8 mouse cellular contexts compared by ENCODE assay signal in the genomic region with DNA sequence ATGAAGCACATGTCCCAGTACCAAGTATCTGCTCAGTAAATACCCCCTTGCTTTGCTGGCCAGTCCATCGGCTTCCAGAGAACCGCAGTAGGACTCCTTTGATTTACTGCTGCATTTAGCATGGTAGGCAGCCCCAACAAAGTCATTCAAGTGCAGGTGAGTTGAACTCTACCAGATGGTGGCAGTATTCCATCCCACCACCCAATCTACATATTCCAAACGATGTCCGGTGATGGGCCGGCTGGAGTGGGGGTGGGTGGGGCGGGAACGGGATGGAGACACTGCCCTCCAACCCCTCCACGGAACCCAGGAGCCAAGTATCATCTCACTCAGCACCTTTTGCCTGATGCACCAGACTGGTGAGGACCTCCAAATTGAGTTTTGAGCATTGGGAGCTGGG. TPM values are rescaled to one million over a fixed set of nuclear protein-coding genes. Genes with fewer than 3 reads are reported as not detected.
DNase-seq lines count a peak whose midpoint lies in the region; ATAC-seq and TF ChIP-seq lines count a peak whose summit lies in the region.

No protein-coding gene starts in this region.

- peaks cover 30% of the 10 kb centered on the region for H3K4me1 ChIP-seq in kidney, embryonic 16.5 days (ENCODE audit: insufficient read depth, low read length)
- peaks cover 36% of the 10 kb centered on the region; the same call in 1 of the 2 replicates for H3K4me1 ChIP-seq in neural tube, embryonic 14.5 days (ENCODE audit: control insufficient read depth, insufficient read depth, low read length)

- DNase-seq in layer of hippocampus, adult 2 months (ENCODE audit: low spot score in 2 of 2): no peak
- DNase-seq in layer of hippocampus, postnatal 36 days: no peak
- DNase-seq in embryo, embryonic 9.5 days (ENCODE audit: extremely low spot score): peak; percentile 58
- no peak for DNase-seq in layer of hippocampus, adult 9-11 months
- no peak for DNase-seq in cerebellum, postnatal 25 days
- DNase-seq in layer of hippocampus, adult 11-12 months (ENCODE audit: low spot score): no peak

- H3K9ac ChIP-seq in kidney, embryonic 16.5 days (replicated peaks; ENCODE audit: low read length): no peak overlapping the region
- no peak overlapping the region for H3K9ac ChIP-seq in neural tube, embryonic 14.5 days (replicated peaks; ENCODE audit: low read depth, low read length)

- ATAC-seq in kidney, embryonic 16.5 days (ENCODE audit: low FRiP score, low TSS enrichment): no peak
- ATAC-seq in neural tube, embryonic 14.5 days (ENCODE audit: low read depth): no peak

- H3K27ac ChIP-seq in layer of hippocampus, adult 2 months: no peak overlapping the region
- H3K27ac ChIP-seq in kidney, embryonic 16.5 days (ENCODE audit: low read length): no peak overlapping the region
- no peak overlapping the region for H3K27ac ChIP-seq in neural tube, embryonic 14.5 days (ENCODE audit: low read depth, low read length)

- H3K36me3 ChIP-seq in kidney, embryonic 16.5 days (ENCODE audit: insufficient read depth, low read length): no peaks in the 10 kb centered on the region
- H3K36me3 ChIP-seq in neural tube, embryonic 14.5 days (ENCODE audit: control insufficient read depth, insufficient read depth, low read length): no peaks in the 10 kb centered on the region

- no peak overlapping the region for H3K4me3 ChIP-seq in layer of hippocampus, adult 2 months
- H3K4me3 ChIP-seq in kidney, embryonic 16.5 days (ENCODE audit: low read length): peak overlapping the region; percentile 21
- H3K4me3 ChIP-seq in neural tube, embryonic 14.5 days (ENCODE audit: low read depth, low read length): no peak overlapping the region; the same call in 1 of the 2 replicates

- H3K9me3 ChIP-seq in kidney, embryonic 16.5 days (ENCODE audit: low read length): no peaks in the 10 kb centered on the region
- H3K9me3 ChIP-seq in neural tube, embryonic 14.5 days (ENCODE audit: control insufficient read depth, low read length): no peaks in the 10 kb centered on the region

- H3K4me2 ChIP-seq in kidney, embryonic 16.5 days (replicated peaks; ENCODE audit: low read depth, low read length): peak overlapping the region; percentile 51
- peak overlapping the region; percentile 43 for H3K4me2 ChIP-seq in neural tube, embryonic 14.5 days (ENCODE audit: low read depth, low read length)

- peak; percentile 44 for TF ChIP-seq CTCF in layer of hippocampus, adult 2 months (conservative IDR thresholded peaks at IDR 0.05)

- 3% methylated on average over 8 of the region's 8 CpGs for WGBS in kidney, embryonic 16.5 days
- WGBS in neural tube, embryonic 14.5 days: 3% methylated on average over 8 of the region's 8 CpGs

- H3K27me3 ChIP-seq in kidney, embryonic 16.5 days (ENCODE audit: insufficient read depth, low read length): peaks cover 20% of the 10 kb centered on the region
- H3K27me3 ChIP-seq in neural tube, embryonic 14.5 days (ENCODE audit: control insufficient read depth, insufficient read depth, low read length): no peaks in the 10 kb centered on the region

RNA-seq across cellular contexts. Expression of gene Racgap1, which starts 1.8 kb away (rescaled TPM):
- 1 to 10 TPM; 5.0 to 5.2 TPM for total RNA-seq in layer of hippocampus, adult 2 months (2021)
- total RNA-seq in layer of hippocampus, postnatal 36 days (2021): 1 to 10 TPM; 5.2 TPM
- polyA plus RNA-seq in kidney, embryonic 16.5 days (2015; fragmentation: Nextera tagmentation; extraction: Ambion mirVana): 143 and 157 TPM in 2 replicates
- polyA plus RNA-seq in neural tube, embryonic 14.5 days (2014; fragmentation: Nextera tagmentation; extraction: Ambion mirVana): 45.9 and 65.6 TPM in 2 replicates

RNA-seq across cellular contexts. Expression of gene Asic1, which starts 16.9 kb away (rescaled TPM):
- 10 to 100 TPM; 33.9 to 37.3 TPM for total RNA-seq in layer of hippocampus, adult 2 months (2021)
- 10 to 100 TPM; 34.4 to 36.3 TPM for total RNA-seq in layer of hippocampus, postnatal 36 days (2021)
- polyA plus RNA-seq in kidney, embryonic 16.5 days (2015; fragmentation: Nextera tagmentation; extraction: Ambion mirVana): 1.7 TPM in 2 replicates
- polyA plus RNA-seq in neural tube, embryonic 14.5 days (2014; fragmentation: Nextera tagmentation; extraction: Ambion mirVana): 66.0 and 69.8 TPM in 2 replicates

RNA-seq across cellular contexts. Expression of gene Smarcd1, which starts 48.6 kb away (rescaled TPM):
- total RNA-seq in layer of hippocampus, adult 2 months (2021): 100 to 1,000 TPM; 118 to 123 TPM
- 100 to 1,000 TPM; 106 to 109 TPM for total RNA-seq in layer of hippocampus, postnatal 36 days (2021)
- polyA plus RNA-seq in kidney, embryonic 16.5 days (2015; fragmentation: Nextera tagmentation; extraction: Ambion mirVana): 49.8 and 56.3 TPM in 2 replicates
- 110 TPM in 2 replicates for polyA plus RNA-seq in neural tube, embryonic 14.5 days (2014; fragmentation: Nextera tagmentation; extraction: Ambion mirVana)

RNA-seq across cellular contexts. Expression of gene Gm17349, which starts 52.0 kb away (rescaled TPM):
- 1 to 10 TPM; 3.9 to 7.1 TPM for total RNA-seq in layer of hippocampus, adult 2 months (2021)
- total RNA-seq in layer of hippocampus, postnatal 36 days (2021): 1 to 10 TPM; 4.1 to 6.3 TPM
- not detected in 2 replicates for polyA plus RNA-seq in kidney, embryonic 16.5 days (2015; fragmentation: Nextera tagmentation; extraction: Ambion mirVana)
- polyA plus RNA-seq in neural tube, embryonic 14.5 days (2014; fragmentation: Nextera tagmentation; extraction: Ambion mirVana): not detected in 2 replicates

RNA-seq across cellular contexts. Expression of gene Aqp6, which starts 52.1 kb away (rescaled TPM):
- total RNA-seq in layer of hippocampus, adult 2 months (2021): under 1 TPM in 1 of 2 experiments, not detected in 1; 0.26 TPM
- total RNA-seq in layer of hippocampus, postnatal 36 days (2021): under 1 TPM in 1 of 2 experiments, not detected in 1; 0.25 TPM
- polyA plus RNA-seq in kidney, embryonic 16.5 days (2015; fragmentation: Nextera tagmentation; extraction: Ambion mirVana): 0.10 TPM in 1 of 2 replicates, not detected in the other
- polyA plus RNA-seq in neural tube, embryonic 14.5 days (2014; fragmentation: Nextera tagmentation; extraction: Ambion mirVana): 1.4 and 1.6 TPM in 2 replicates
